22 mouse cellular contexts compared by ENCODE assay signal in genomic region chr9:98260210-98260609, GRCm38 (mm10). TPM values are rescaled to one million over a fixed set of nuclear protein-coding genes. Genes with fewer than 3 reads are reported as not detected.
DNase-seq lines count a peak whose midpoint lies in the region; ATAC-seq lines count a peak whose summit lies in the region.
"Had no signal": no experiment of that assay in that cellular context is flagged by ENCODE, and none has a peak within 500 bp of the region (broad histone marks: within the 10 kb centered on the region; RNA-seq: fewer than 3 reads in every experiment).

No protein-coding gene starts in this region.

- no peak overlapping the region for H3K4me3 ChIP-seq in heart, embryonic 11.5 days (ENCODE audit: low read depth, low read length)
- H3K4me3 ChIP-seq in hindbrain, embryonic 11.5 days (ENCODE audit: low read depth, low read length) = no peak overlapping the region
- H3K4me3 ChIP-seq: embryonic facial prominence, embryonic 12.5 days; erythroblast, embryonic 14.5 days; forebrain, embryonic 15.5 days; heart, embryonic 13.5 days; hindbrain, embryonic 15.5 days; kidney, embryonic 15.5 days; liver, embryonic 13.5 days; lung, embryonic 15.5 days; midbrain, embryonic 15.5 days; myocyte had no signal

- WGBS in heart, embryonic 11.5 days (ENCODE audit: insufficient replicate concordance) = 70% methylated on average over 8 of the region's 8 CpGs
- 87% methylated on average over 8 of the region's 8 CpGs for WGBS in hindbrain, embryonic 11.5 days

- no peaks in the 10 kb centered on the region for H3K9me3 ChIP-seq in heart, embryonic 11.5 days (replicated peaks; ENCODE audit: control insufficient read depth, low read length)
- H3K9me3 ChIP-seq in hindbrain, embryonic 11.5 days (ENCODE audit: control insufficient read depth, low read length) = no peaks in the 10 kb centered on the region
- H3K9me3 ChIP-seq: embryonic facial prominence, embryonic 12.5 days; forebrain, embryonic 15.5 days; heart, embryonic 13.5 days; hindbrain, embryonic 15.5 days; kidney, embryonic 15.5 days; liver, embryonic 13.5 days; lung, embryonic 15.5 days; midbrain, embryonic 15.5 days had no signal

- peak; percentile 9 for DNase-seq in adrenal gland, adult 2 months
- DNase-seq in adrenal gland, adult 8-10 months = no peak
- peak; percentile 15 to 29 for DNase-seq in heart, adult 18-20 months
- peak; percentile 3 for DNase-seq in lung, postnatal 36 days
- no peak for DNase-seq in lung, postnatal 14 days
- no peak for DNase-seq in thymus, postnatal 10 days (ENCODE audit: low spot score in 2 of 2)
- DNase-seq in hindbrain, embryonic 11.5 days (ENCODE audit: low spot score) = no peak
- DNase-seq: cerebellum, adult 9-11 months; liver, embryonic 13.5 days; thymus, postnatal 4 days had no signal

- H3K36me3 ChIP-seq in heart, embryonic 11.5 days (ENCODE audit: control insufficient read depth, insufficient read depth, low read length) = no peaks in the 10 kb centered on the region
- no peaks in the 10 kb centered on the region for H3K36me3 ChIP-seq in hindbrain, embryonic 11.5 days (ENCODE audit: control insufficient read depth, insufficient read depth, low read length)
- H3K36me3 ChIP-seq: embryonic facial prominence, embryonic 12.5 days; forebrain, embryonic 15.5 days; heart, embryonic 13.5 days; hindbrain, embryonic 15.5 days; kidney, embryonic 15.5 days; liver, embryonic 13.5 days; lung, embryonic 15.5 days; midbrain, embryonic 15.5 days had no signal

- no peak for ATAC-seq in heart, embryonic 11.5 days (replicated peaks; ENCODE audit: insufficient number of reproducible peaks, low FRiP score, low TSS enrichment)
- ATAC-seq in hindbrain, embryonic 11.5 days (ENCODE audit: low FRiP score) = no peak
- ATAC-seq: forebrain, embryonic 15.5 days; intestine, embryonic 16.5 days; midbrain, embryonic 15.5 days; Patski had no signal

- no peaks in the 10 kb centered on the region for H3K27me3 ChIP-seq in heart, embryonic 11.5 days (ENCODE audit: control insufficient read depth, insufficient read depth, low read length)
- H3K27me3 ChIP-seq in hindbrain, embryonic 11.5 days (ENCODE audit: control insufficient read depth, insufficient read depth, low read length) = no peaks in the 10 kb centered on the region
- H3K27me3 ChIP-seq: embryonic facial prominence, embryonic 12.5 days; forebrain, embryonic 15.5 days; heart, embryonic 13.5 days; hindbrain, embryonic 15.5 days; kidney, embryonic 15.5 days; liver, embryonic 13.5 days; lung, embryonic 15.5 days; midbrain, embryonic 15.5 days; Patski had no signal

- no peak overlapping the region for H3K9ac ChIP-seq in heart, embryonic 11.5 days (ENCODE audit: low read depth, low read length)
- no peak overlapping the region for H3K9ac ChIP-seq in hindbrain, embryonic 11.5 days (ENCODE audit: low read depth, low read length)
- H3K9ac ChIP-seq: embryonic facial prominence, embryonic 12.5 days; forebrain, embryonic 15.5 days; heart, embryonic 13.5 days; hindbrain, embryonic 15.5 days; kidney, embryonic 15.5 days; liver, embryonic 13.5 days; lung, embryonic 15.5 days; midbrain, embryonic 15.5 days had no signal

- no peak overlapping the region for H3K4me2 ChIP-seq in heart, embryonic 11.5 days
- H3K4me2 ChIP-seq in hindbrain, embryonic 11.5 days (replicated peaks; ENCODE audit: low read depth, low read length) = no peak overlapping the region
- H3K4me2 ChIP-seq: embryonic facial prominence, embryonic 12.5 days; forebrain, embryonic 15.5 days; heart, embryonic 13.5 days; hindbrain, embryonic 15.5 days; kidney, embryonic 15.5 days; liver, embryonic 13.5 days; lung, embryonic 15.5 days; midbrain, embryonic 15.5 days had no signal

- no peaks in the 10 kb centered on the region for H3K4me1 ChIP-seq in heart, embryonic 11.5 days (ENCODE audit: control insufficient read depth, insufficient read depth, low read length)
- H3K4me1 ChIP-seq in hindbrain, embryonic 11.5 days (replicated peaks; ENCODE audit: control insufficient read depth, insufficient read depth, low read length) = no peaks in the 10 kb centered on the region
- H3K4me1 ChIP-seq: embryonic facial prominence, embryonic 12.5 days; forebrain, embryonic 15.5 days; heart, embryonic 13.5 days; hindbrain, embryonic 15.5 days; kidney, embryonic 15.5 days; liver, embryonic 13.5 days; lung, embryonic 15.5 days; midbrain, embryonic 15.5 days had no signal

- no peak overlapping the region for H3K27ac ChIP-seq in heart, embryonic 11.5 days (ENCODE audit: low read depth, low read length)
- no peak overlapping the region for H3K27ac ChIP-seq in hindbrain, embryonic 11.5 days (ENCODE audit: low read depth, low read length)
- H3K27ac ChIP-seq: embryonic facial prominence, embryonic 12.5 days; forebrain, embryonic 15.5 days; heart, embryonic 13.5 days; hindbrain, embryonic 15.5 days; kidney, embryonic 15.5 days; liver, embryonic 13.5 days; lung, embryonic 15.5 days; midbrain, embryonic 15.5 days had no signal

RNA-seq across cellular contexts. Expression of gene Nmnat3, which starts 27.0 kb away (rescaled TPM):
- 10 to 100 TPM in 1 of 2 experiments, 1 to 10 TPM in 1; 10.0 to 16.9 TPM for total RNA-seq in adrenal gland, adult 2 months (2021)
- 20.2 and 24.0 TPM in 2 replicates for polyA plus RNA-seq in adrenal gland, adult 2 months (2012; rRNA removed)
- 10 to 100 TPM; 13.2 to 23.4 (median 19.4) TPM for total RNA-seq in adrenal gland, adult 8-10 months (2022)
- total RNA-seq in heart, adult 18-20 months (2021) = 10 to 100 TPM; 19.5 to 19.6 TPM
- polyA plus RNA-seq in heart, embryonic 11.5 days (2014; fragmentation: Nextera tagmentation; extraction: Ambion mirVana) = 9.7 and 10.3 TPM in 2 replicates
- polyA plus RNA-seq in hindbrain, embryonic 11.5 days (2014; fragmentation: Nextera tagmentation; extraction: Ambion mirVana) = 2.0 and 3.2 TPM in 2 replicates

Comparison
In these comparisons a context has a peak if more than half of its experiments do, and no peak if none do; other contexts are left out.
1. DNase-seq: peak in adrenal gland, adult 2 months (single experiment), heart, adult 18-20 months (2 of 2) and lung, postnatal 36 days (single experiment); none in adrenal gland, adult 8-10 months (single experiment), lung, postnatal 14 days (single experiment), thymus, postnatal 10 days (0 of 2) and hindbrain, embryonic 11.5 days (single experiment).